9 mouse cellular contexts compared by ENCODE assay signal in genomic region chr13:52583943-52584562, GRCm38 (mm10). TPM values are rescaled to one million over a fixed set of nuclear protein-coding genes. Genes with fewer than 3 reads are reported as not detected.
A peak's percentile ranks its signal among the peaks of the same experiment; 100 is the strongest.
DNase-seq lines count a peak whose midpoint lies in the region; ATAC-seq and TF ChIP-seq lines count a peak whose summit lies in the region.
"Had no signal": no experiment of that assay in that cellular context is flagged by ENCODE, and none has a peak within 500 bp of the region (broad histone marks: within the 10 kb centered on the region; RNA-seq: fewer than 3 reads in every experiment).

No protein-coding gene starts in this region.

- no peak for ATAC-seq in heart, embryonic 12.5 days (ENCODE audit: insufficient number of reproducible peaks, low FRiP score)
- ATAC-seq in heart, postnatal 0 days (ENCODE audit: insufficient read depth, low read depth) = no peak
- ATAC-seq in liver, embryonic 16.5 days (ENCODE audit: low read depth) = no peak
- ATAC-seq: CD4-positive, CD25-positive, alpha-beta regulatory T cell, adult 4 months had no signal

- DNase-seq in heart, adult 9 months (ENCODE audit: low spot score in 2 of 2) = no peak
- DNase-seq in heart, postnatal 0 days (ENCODE audit: low spot score) = no peak
- DNase-seq in cerebellum, postnatal 36 days = no peak
- no peak for DNase-seq in layer of hippocampus, postnatal 10 days (ENCODE audit: low spot score in 2 of 2)
- DNase-seq in layer of hippocampus, adult 9-11 months = no peak

- no peak for TF ChIP-seq CTCF in ES-Bruce4 (IDR thresholded peaks at IDR 0.05; ENCODE audit: low read depth, low read length)
- TF ChIP-seq CTCF in heart, postnatal 0 days (IDR thresholded peaks at IDR 0.05; ENCODE audit: low read depth) = no peak

- peak overlapping the region; percentile 69 for H3K4me3 ChIP-seq in heart, embryonic 12.5 days
- peak overlapping the region; percentile 81 for H3K4me3 ChIP-seq in ES-Bruce4 (ENCODE audit: low read depth, low read length)
- H3K4me3 ChIP-seq in heart, postnatal 0 days (ENCODE audit: low read depth, low read length) = peak overlapping the region; percentile 63
- H3K4me3 ChIP-seq in liver, embryonic 16.5 days (ENCODE audit: low read depth, low read length) = peak overlapping the region; percentile 66

- H3K9me3 ChIP-seq in heart, embryonic 12.5 days (replicated peaks) = 0 out of 2 replicates have a peak, but pooled peaks cover 4% of the 10 kb centered on the region
- H3K9me3 ChIP-seq in ES-Bruce4 (replicated peaks; ENCODE audit: control insufficient read depth, insufficient read depth, low read length, poor library complexity, severe bottlenecking) = no peaks in the 10 kb centered on the region
- no peaks in the 10 kb centered on the region for H3K9me3 ChIP-seq in heart, postnatal 0 days (replicated peaks; ENCODE audit: control insufficient read depth, low read length)
- H3K9me3 ChIP-seq in liver, embryonic 16.5 days (replicated peaks; ENCODE audit: control insufficient read depth, low read length) = no peaks in the 10 kb centered on the region

- no peaks in the 10 kb centered on the region for H3K36me3 ChIP-seq in heart, embryonic 12.5 days
- H3K36me3 ChIP-seq in ES-Bruce4 (ENCODE audit: control insufficient read depth, insufficient read depth, low read length, poor library complexity, severe bottlenecking) = no peaks in the 10 kb centered on the region
- no peaks in the 10 kb centered on the region for H3K36me3 ChIP-seq in heart, postnatal 0 days (replicated peaks; ENCODE audit: control insufficient read depth, insufficient read depth, low read length)
- H3K36me3 ChIP-seq in liver, embryonic 16.5 days (ENCODE audit: control insufficient read depth, insufficient read depth) = no peaks in the 10 kb centered on the region

- WGBS in heart, embryonic 12.5 days = 25% methylated on average over 13 of the region's 13 CpGs
- WGBS in heart, postnatal 0 days = 18% methylated on average over 13 of the region's 13 CpGs
- 11% methylated on average over 13 of the region's 13 CpGs for WGBS in liver, embryonic 16.5 days (ENCODE audit: insufficient replicate concordance)

- no peak for TF ChIP-seq EP300 in ES-Bruce4 (IDR thresholded peaks at IDR 0.05; ENCODE audit: insufficient read depth, low read depth, low read length)
- TF ChIP-seq EP300 in heart, postnatal 0 days (IDR thresholded peaks at IDR 0.05; ENCODE audit: low read depth) = no peak

- H3K9ac ChIP-seq in heart, embryonic 12.5 days = no peak overlapping the region
- H3K9ac ChIP-seq in ES-Bruce4 (ENCODE audit: low read depth, poor library complexity, severe bottlenecking) = peak overlapping the region; percentile 70
- H3K9ac ChIP-seq in heart, postnatal 0 days (replicated peaks; ENCODE audit: low read depth, low read length) = peak overlapping the region; percentile 61
- no peak overlapping the region for H3K9ac ChIP-seq in liver, embryonic 16.5 days (ENCODE audit: low read depth, low read length)

- H3K27ac ChIP-seq in heart, embryonic 12.5 days (ENCODE audit: poor library complexity, severe bottlenecking) = no peak overlapping the region
- H3K27ac ChIP-seq in ES-Bruce4 (ENCODE audit: insufficient read depth, low read length) = no peak overlapping the region
- H3K27ac ChIP-seq in heart, postnatal 0 days (ENCODE audit: low read depth) = peak overlapping the region; percentile 74
- peak overlapping the region; percentile 29; the same call in 1 of the 2 replicates for H3K27ac ChIP-seq in liver, embryonic 16.5 days (ENCODE audit: low read length)

- H3K4me2 ChIP-seq in heart, embryonic 12.5 days = peak overlapping the region; percentile 79
- H3K4me2 ChIP-seq in heart, postnatal 0 days (ENCODE audit: low read depth, low read length) = peak overlapping the region; percentile 85
- H3K4me2 ChIP-seq in liver, embryonic 16.5 days (ENCODE audit: low read depth, low read length) = peak overlapping the region; percentile 80

- TF ChIP-seq POLR2A in ES-Bruce4 (IDR thresholded peaks at IDR 0.05; ENCODE audit: insufficient read depth, low read length) = no peak

- peaks cover 4% of the 10 kb centered on the region for H3K4me1 ChIP-seq in heart, embryonic 12.5 days (replicated peaks)
- no peaks in the 10 kb centered on the region for H3K4me1 ChIP-seq in ES-Bruce4 (ENCODE audit: control insufficient read depth, insufficient read depth, low read length)
- H3K4me1 ChIP-seq in heart, postnatal 0 days (ENCODE audit: control insufficient read depth, insufficient read depth) = peaks cover 9% of the 10 kb centered on the region
- H3K4me1 ChIP-seq in liver, embryonic 16.5 days (ENCODE audit: control insufficient read depth, low read depth, low read length) = no peaks in the 10 kb centered on the region; the same call in 1 of the 2 replicates

- H3K27me3 ChIP-seq in heart, embryonic 12.5 days (replicated peaks) = no peaks in the 10 kb centered on the region
- no peaks in the 10 kb centered on the region for H3K27me3 ChIP-seq in ES-Bruce4 (ENCODE audit: control insufficient read depth, insufficient read depth, low read length, poor library complexity, severe bottlenecking)
- H3K27me3 ChIP-seq in heart, postnatal 0 days (ENCODE audit: control insufficient read depth, insufficient read depth, low read length) = no peaks in the 10 kb centered on the region
- H3K27me3 ChIP-seq in liver, embryonic 16.5 days (ENCODE audit: control insufficient read depth, insufficient read depth, low read depth, low read length) = peaks cover 16% of the 10 kb centered on the region

RNA-seq across cellular contexts. Expression of gene Syk, which starts 1.1 kb away (rescaled TPM):
- polyA plus RNA-seq in heart, embryonic 12.5 days (2016; fragmentation: Nextera tagmentation; extraction: Ambion mirVana) = 8.7 and 8.8 TPM in 2 replicates
- 11.3 and 11.4 TPM in 2 replicates for polyA plus RNA-seq in ES-Bruce4 (2011; ENCODE audit: insufficient read depth, insufficient read length, low read depth, missing spikeins)
- 18.3 and 20.7 TPM in 2 replicates for total RNA-seq in heart, postnatal 0 days (2014; rRNA removed; ENCODE audit: low replicate concordance)
- 5.7 and 6.1 TPM in 2 replicates for polyA plus RNA-seq in heart, postnatal 0 days (2015; fragmentation: Nextera tagmentation; extraction: Ambion mirVana)
- 5.3 and 5.9 TPM in 2 replicates for polyA plus RNA-seq in liver, embryonic 16.5 days (2015; fragmentation: Nextera tagmentation; extraction: Ambion mirVana)
- 1 to 10 TPM; 6.6 to 8.2 TPM for total RNA-seq in layer of hippocampus, postnatal 10 days (2021)

RNA-seq across cellular contexts. Expression of gene Diras2, which starts 53.0 kb away (rescaled TPM):
- 1.3 and 1.6 TPM in 2 replicates for polyA plus RNA-seq in heart, embryonic 12.5 days (2016; fragmentation: Nextera tagmentation; extraction: Ambion mirVana)
- 0.21 TPM in 1 of 2 replicates, not detected in the other for polyA plus RNA-seq in ES-Bruce4 (2011; ENCODE audit: insufficient read depth, insufficient read length, low read depth, missing spikeins)
- total RNA-seq in heart, postnatal 0 days (2014; rRNA removed; ENCODE audit: low replicate concordance) = 0.73 TPM in 2 replicates
- 0.21 and 0.22 TPM in 2 replicates for polyA plus RNA-seq in heart, postnatal 0 days (2015; fragmentation: Nextera tagmentation; extraction: Ambion mirVana)
- polyA plus RNA-seq in liver, embryonic 16.5 days (2015; fragmentation: Nextera tagmentation; extraction: Ambion mirVana) = 0.07 and 0.11 TPM in 2 replicates
- 100 to 1,000 TPM; 151 to 162 TPM for total RNA-seq in layer of hippocampus, postnatal 10 days (2021)
- polyA plus RNA-seq: CD4-positive, CD25-positive, alpha-beta regulatory T cell, adult 4 months had no signal

Comparison
In these comparisons a context has a peak if more than half of its experiments do, and no peak if none do; other contexts are left out.
1. H3K27ac ChIP-seq: peak in heart, postnatal 0 days (single experiment) and liver, embryonic 16.5 days (single experiment); none in heart, embryonic 12.5 days (single experiment) and ES-Bruce4 (single experiment).
2. H3K9ac ChIP-seq: peak in ES-Bruce4 (single experiment) and heart, postnatal 0 days (single experiment); none in heart, embryonic 12.5 days (single experiment) and liver, embryonic 16.5 days (single experiment).
3. Peak in every context shown above with its lines, with median percentiles within 50 percentile points of each other: H3K4me2 ChIP-seq and H3K4me3 ChIP-seq.